Mouse (Mus musculus): Measurements from ENCODE around the gene Rbm33. TPM values are rescaled to one million over a fixed set of nuclear protein-coding genes. Genes with fewer than 3 reads are reported as not detected.

Gene Rbm33
- total RNA-seq, 2 experiments from 2014 or later = 20.3 to 28.3 TPM

DNA sequence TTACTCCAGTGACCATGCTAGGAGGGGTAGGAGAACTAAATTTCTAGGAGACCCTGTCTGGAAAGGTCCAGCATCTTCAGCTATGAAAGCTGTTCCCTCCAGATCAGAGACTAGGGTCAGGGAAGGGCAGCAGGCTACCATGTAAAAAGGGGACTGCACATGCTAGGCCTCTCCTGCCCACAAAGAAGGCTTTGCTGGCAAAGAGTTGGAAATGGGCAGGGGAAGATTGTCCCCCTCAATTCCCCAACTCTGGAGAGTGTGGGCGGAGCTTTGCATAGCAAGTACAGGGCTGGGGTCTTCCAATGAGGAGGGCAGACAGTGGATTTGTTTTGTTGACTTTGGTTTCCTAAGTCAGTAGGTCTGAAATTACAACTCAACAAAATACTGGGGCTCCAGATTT is 139.4 kb downstream of the Rbm33 start:
- no peak for DNase-seq
- intact Hi-C loops (cut with DNase I; ENCODE audit: low total_unique reads) = loop anchor here (10.0 kb wide), 1 partner anchor 878 kb away; no protein-coding TSS in a partner anchor

DNA sequence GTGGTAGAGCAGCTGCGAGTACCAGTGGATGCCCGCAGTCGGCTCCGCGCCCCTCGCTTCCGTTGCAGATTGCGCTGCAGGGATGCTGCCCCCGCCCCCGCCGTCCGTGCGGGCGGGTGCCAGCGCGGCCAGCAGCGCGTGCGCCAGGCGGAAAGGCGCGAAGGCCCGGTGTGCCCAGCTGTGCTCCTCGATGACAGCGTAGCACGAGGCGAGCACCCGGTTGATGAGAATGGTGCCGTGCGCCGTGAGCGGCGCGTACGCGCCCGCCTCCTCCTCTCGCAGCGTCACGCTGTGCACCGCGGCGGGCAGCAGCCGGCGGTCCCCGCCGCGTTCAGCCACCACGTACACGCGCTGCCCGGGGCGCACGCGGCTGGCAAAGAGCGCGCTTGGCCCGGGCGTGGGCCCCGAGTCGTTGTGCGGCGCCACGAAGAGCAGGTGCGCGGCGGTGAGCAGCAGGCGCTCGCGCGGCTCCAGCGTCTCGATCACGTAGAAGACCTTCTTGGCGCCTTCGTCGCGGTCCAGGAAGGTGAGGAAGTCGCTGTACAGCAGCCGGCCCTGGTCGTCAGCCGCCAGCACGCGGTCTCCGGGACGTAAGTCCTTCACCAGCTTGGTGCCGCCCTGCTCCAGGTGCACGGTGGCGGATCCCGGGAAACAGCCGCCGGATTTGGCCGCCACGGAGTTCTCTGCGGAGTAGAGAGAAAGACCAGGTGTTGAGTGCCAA is 141.2 kb downstream of the Rbm33 start:
- DNase-seq = no peak
- intact Hi-C loops (cut with DNase I; ENCODE audit: low total_unique reads) = loop anchor here (10.0 kb wide), 1 partner anchor 877 kb away; no protein-coding TSS in a partner anchor

DNA sequence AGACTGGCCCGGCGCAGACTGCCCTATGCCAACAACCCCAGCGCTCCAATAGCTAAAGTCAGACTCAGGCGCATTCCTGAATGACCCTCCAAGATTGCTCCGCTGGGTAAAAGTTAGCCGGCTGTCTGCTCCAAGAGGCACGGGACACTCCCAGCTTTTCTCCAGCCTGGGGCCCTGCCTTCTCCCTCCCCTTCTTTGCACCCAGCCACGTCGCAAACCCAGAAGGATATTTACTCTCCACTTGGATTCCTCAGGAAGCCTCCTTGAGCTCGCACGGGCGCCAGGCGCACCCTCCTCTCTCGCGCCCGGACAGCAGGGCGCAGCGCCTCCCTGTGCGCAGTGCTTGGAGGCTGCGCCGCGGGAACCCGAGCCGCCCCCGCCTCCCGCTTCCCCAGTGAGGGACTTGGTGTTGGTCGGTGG is 141.9 kb downstream of the Rbm33 start:
- intact Hi-C loops (cut with DNase I; ENCODE audit: low total_unique reads) = loop anchor here (10.0 kb wide), 1 partner anchor 876 kb away; no protein-coding TSS in a partner anchor
- no peak for DNase-seq

- no peak for DNase-seq
- intact Hi-C loops (cut with DNase I; ENCODE audit: low total_unique reads) = loop anchor here (10.0 kb wide), 1 partner anchor 875 kb away; no protein-coding TSS in a partner anchor
Measured at GRCm38 (mm10) chr5:28459456-28460225, 142.7 kb downstream of the Rbm33 start.

- intact Hi-C loops (cut with DNase I; ENCODE audit: low total_unique reads) = no loop called here
- DNase-seq = no peak
Measured at GRCm38 (mm10) chr5:28460556-28461350, 143.8 kb downstream of the Rbm33 start.

DNA sequence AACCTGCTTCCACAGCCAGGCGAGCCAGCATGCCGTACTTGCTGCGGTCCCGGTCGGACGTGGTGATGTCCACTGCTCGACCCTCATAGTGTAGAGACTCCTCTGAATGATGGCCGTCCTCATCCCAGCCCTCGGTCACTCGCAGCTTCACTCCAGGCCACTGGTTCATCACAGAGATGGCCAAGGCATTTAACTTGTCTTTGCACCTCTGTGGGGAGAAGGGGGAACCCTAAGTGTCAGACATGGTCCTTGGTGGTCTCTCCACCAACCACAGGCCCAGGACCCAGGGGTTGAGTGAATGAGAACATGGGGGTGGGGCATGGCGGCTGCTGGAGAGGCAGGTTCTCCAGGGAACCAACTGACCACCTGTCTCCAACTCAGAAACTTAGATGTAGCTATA is 144.5 kb downstream of the Rbm33 start:
- intact Hi-C loops (cut with DNase I; ENCODE audit: low total_unique reads) = no loop called here
- no peak for DNase-seq

- intact Hi-C loops (cut with DNase I; ENCODE audit: low total_unique reads) = no loop called here
- no peak for DNase-seq
Measured at GRCm38 (mm10) chr5:28462741-28463590, 146.0 kb downstream of the Rbm33 start.

GRCm38 (mm10) chr5:28463656-28464055 is 146.7 kb downstream of the Rbm33 start:
- no peak for DNase-seq
- intact Hi-C loops (cut with DNase I; ENCODE audit: low total_unique reads) = no loop called here

DNA sequence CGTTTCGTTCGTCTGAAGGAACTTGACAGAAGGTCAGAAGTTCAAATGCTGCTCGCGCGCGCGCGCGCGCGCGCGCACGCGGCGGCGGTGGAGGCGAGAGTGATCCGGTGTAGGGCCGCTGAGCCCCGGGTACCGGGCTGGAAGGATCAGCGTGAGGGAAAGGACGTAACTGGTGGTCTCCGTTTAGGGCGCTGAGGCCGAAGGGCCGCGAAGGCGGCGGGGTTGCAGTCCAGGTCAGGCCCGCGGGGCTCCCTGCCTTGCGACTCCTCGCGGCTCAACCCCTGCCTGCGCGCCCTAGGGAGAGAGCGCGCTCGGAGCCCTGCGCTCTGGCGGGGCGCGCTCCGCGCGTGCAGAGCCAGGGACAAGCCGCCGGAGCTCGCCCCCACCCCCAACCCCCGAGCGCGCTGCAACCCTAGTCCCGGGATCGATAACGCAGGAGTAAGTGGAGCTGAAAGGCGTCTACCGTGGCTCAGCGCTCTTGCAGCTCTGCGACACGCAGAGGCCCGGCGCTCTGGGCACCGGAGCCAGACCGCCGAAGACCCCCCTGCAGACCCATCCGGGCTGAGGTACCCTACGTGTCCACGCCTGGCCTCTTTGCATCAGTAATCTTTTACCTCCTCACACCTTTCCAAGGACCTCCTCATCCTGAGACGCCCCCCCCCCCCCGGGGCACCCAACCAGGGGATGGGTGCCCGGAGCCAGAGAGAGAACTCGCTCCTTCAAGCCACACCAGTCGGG is 147.6 kb downstream of the Rbm33 start:
- intact Hi-C loops (cut with DNase I; ENCODE audit: low total_unique reads) = no loop called here
- DNase-seq = no peak

DNA sequence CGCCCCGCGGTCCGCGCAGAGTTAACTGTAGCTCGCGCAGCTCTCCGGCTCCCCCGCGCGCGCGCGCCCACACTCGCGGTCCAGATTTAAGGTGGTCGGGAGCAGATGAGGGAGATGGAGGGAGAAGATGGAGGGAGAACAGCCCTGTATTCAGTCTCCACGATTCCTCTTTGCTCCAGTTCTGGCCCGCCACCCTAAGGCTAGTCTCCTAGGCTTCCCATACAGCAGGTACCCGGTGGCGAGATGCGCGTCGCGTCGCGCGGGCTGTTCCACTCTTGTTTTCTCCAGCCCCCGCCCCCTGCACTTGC is 148.1 kb downstream of the Rbm33 start:
- intact Hi-C loops (cut with DNase I; ENCODE audit: low total_unique reads) = no loop called here
- DNase-seq = no peak

GRCm38 (mm10) chr5:28465526-28465925 is 148.6 kb downstream of the Rbm33 start:
- intact Hi-C loops (cut with DNase I; ENCODE audit: low total_unique reads) = no loop called here
- DNase-seq = no peak

DNA sequence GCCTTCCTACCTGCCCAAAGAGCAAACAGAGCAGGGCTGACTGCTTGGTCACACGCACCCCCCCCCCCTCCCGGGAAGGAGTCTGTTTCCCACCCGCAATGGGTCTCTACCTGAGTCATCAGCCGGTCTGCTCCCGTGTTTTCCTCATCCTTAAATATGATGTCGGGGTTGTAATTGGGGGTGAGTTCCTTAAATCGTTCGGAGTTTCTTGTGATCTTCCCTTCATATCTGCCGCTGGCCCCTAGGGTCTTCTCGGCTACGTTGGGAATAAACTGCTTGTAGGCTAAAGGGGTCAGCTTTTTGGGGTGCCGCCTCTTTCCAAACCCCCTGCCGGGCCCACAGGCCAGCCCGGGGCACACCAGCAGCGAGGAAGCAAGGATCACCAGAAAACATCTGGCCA is 149.4 kb downstream of the Rbm33 start:
- intact Hi-C loops (cut with DNase I; ENCODE audit: low total_unique reads) = no loop called here
- no peak for DNase-seq

DNA sequence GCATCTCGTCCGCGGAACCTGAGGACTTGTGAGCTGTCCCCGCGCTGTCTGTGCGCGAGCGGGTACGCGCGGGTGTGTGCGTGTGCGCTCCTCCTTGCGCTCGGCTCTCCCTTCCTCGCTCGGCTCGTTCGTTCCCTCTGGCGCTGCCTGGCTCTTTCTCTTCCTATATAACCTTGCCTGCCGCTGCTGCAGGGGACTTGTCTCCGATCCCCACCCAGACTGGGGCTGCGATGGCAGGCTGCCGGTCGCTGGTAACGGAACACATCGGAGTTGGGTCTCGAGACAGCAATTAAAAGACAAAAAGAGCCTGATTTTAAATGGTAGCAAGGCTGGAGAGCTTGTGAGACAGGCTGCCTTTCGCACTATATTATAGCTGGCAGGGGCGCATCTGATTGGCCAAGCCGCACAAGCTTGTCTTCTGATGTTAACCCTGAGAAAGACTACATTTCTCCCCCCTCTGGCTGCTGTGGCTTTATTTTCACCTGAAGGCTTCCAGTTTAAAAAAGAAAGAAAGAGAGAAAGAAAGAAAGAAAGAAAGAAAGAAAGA is 149.9 kb downstream of the Rbm33 start, which contains the start of gene Shh:
Shh (minus strand) TSS at position 497 of the 547 bp plus-strand sequence.
- no peak for DNase-seq
- intact Hi-C loops (cut with DNase I; ENCODE audit: low total_unique reads) = no loop called here

Other genes with a start within 250 kb of the Rbm33 start
- 10 to 100 TPM in 1 of 2 experiments, 1 to 10 TPM in 1; 9.1 to 13.9 TPM for gene Insig1, start 245.8 kb upstream of the Rbm33 start, total RNA-seq (2021)
- gene En2, start 151.4 kb upstream of the Rbm33 start, total RNA-seq (2021) = under 1 TPM; 0.18 to 0.23 TPM
- under 1 TPM in 1 of 2 experiments, not detected in 1; 0.12 TPM for gene Cnpy1, start 71.3 kb upstream of the Rbm33 start, total RNA-seq (2021)
- gene Shh, start 150.1 kb downstream of the Rbm33 start, total RNA-seq (2021) = not detected

Measured in gastrocnemius, postnatal 14 days (tissue).